Mouse (Mus musculus): ENCODE data around the gene Tacc2.

DNA sequence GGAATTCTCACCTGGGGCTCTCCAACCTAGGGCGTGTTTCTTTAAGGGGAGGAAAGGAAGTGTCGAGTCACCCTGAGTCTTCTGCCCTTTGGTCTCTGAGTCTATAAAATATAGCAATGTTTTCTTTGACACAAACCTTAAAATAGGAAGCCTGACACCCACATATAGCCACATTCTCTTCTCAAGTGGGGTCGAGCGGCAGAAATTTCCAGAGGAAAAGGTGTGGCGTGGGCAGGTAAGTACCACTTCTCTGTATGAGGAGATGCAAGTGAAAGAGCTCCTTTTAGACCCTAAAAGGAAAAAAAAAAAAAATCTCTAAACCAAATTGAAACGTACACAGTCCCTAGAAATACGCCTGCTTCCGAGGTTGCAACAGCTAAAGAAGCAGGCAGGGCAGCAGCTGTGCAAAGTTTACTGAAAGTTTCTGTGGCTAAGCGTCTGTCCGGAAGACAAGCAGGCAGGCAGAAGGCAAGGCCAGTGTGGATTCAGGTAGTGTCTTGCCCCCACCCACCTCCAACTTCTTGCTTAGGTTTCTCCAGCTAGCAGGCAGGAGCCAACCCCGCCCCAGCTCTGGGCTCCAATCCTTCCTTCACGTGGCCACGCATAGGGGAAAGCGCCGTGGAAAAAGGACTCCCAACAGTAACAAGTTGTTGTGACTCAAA lies 68.2 kb downstream of the Tacc2 start:
- no peak for TF ChIP-seq POLR2A (IDR thresholded peaks at IDR 0.05; ENCODE audit: insufficient read depth, low read length)
- TF ChIP-seq CTCF (IDR thresholded peaks at IDR 0.05; ENCODE audit: low read depth, low read length): no peak

Measured in ES-Bruce4 (cell line).